Mouse (Mus musculus): ENCODE measurements around the gene Mindy3. TPM values are rescaled to one million over a fixed set of nuclear protein-coding genes. Genes with fewer than 3 reads are reported as not detected.
"Not testable (repeated sequence)": the region's sequence is repeated elsewhere in the genome, so short reads cannot be mapped to it uniquely, and the experiment has no call there.

Mindy3 gene
- 27.9 and 28.2 TPM in 2 replicates for polyA plus RNA-seq (2016; fragmentation: Nextera tagmentation; extraction: Ambion mirVana)

GRCm38 (mm10) chr2:12419262-12419655, at the start of gene Mindy3:
Mindy3 (minus strand) TSS chr2:12419470.
- H3K4me3 ChIP-seq = peak within 1 kb of the TSS; percentile 94
- no peaks in the 10 kb centered on the region for H3K9me3 ChIP-seq
- no peaks in the 10 kb centered on the region for H3K27me3 ChIP-seq (replicated peaks; ENCODE audit: low read depth, poor library complexity, severe bottlenecking)
- H3K36me3 ChIP-seq (replicated peaks) = no peaks in the 10 kb centered on the region
- under 1% methylated on average over 25 of the region's 25 CpGs for WGBS
- peaks cover 12% of the 10 kb centered on the region for H3K4me1 ChIP-seq
- peak; percentile 92 for DNase-seq (ENCODE audit: low spot score)
- H3K27ac ChIP-seq (replicated peaks) = peak within 1 kb of the TSS; percentile 83

DNA sequence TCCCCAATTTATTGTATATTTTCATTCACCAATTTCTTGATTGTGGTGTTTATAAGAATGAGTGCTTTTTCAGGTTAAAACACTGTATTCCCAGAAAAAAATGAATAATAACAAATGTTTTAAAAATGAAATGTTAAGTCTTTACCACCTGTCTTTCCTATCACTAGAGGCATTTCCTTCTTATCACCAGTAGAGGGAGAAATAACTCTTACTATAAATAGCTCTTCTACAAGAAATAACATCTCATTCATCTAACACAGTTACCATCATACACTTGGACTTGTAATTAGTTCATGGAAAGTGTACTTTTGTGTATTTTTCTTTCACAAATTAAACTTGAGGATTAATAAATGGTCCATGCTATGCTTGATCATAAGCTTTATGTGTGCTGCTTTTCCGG, 40.5 kb upstream of the Mindy3 start:
- Histone ChIP-seq H3K36me3 (replicated peaks) (no peaks in the 10 kb centered on the region), H3K4me3 (no peak overlapping the region), H3K27me3 (replicated peaks; ENCODE audit: low read depth, poor library complexity, severe bottlenecking) (no peaks in the 10 kb centered on the region), H3K4me1 (no peaks in the 10 kb centered on the region), H3K27ac (replicated peaks) (no peak overlapping the region), H3K9me3 (no peaks in the 10 kb centered on the region)
- DNase-seq (ENCODE audit: low spot score) = no peak
- 67% methylated on average over 1 of the region's 1 CpGs for WGBS

DNA sequence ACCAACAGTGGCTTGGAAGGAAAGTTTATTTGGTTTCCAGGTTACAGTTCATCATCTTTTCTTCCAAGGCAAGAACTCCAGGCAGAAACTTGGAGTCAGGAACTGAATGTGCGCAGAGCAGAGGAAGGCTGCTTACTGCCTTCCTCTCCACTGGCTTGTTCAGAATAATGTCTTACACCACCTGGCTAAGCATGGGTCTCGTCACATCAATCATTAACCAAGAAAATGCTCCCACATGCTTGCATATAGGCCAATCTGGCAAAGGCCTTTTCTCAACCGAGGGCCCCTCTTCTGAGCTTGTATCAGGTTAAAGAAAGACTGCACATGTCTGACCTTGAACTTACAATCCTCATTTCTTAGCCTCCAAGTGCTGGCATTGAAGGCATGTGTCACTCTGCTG, 30.8 kb upstream of the Mindy3 start:
- no peak overlapping the region for H3K4me3 ChIP-seq
- no peaks in the 10 kb centered on the region for H3K9me3 ChIP-seq
- WGBS = 84% methylated on average over 3 of the region's 3 CpGs
- no peak for DNase-seq (ENCODE audit: low spot score)
- H3K27ac ChIP-seq (replicated peaks) = no peak overlapping the region
- H3K27me3 ChIP-seq (replicated peaks; ENCODE audit: low read depth, poor library complexity, severe bottlenecking) = no peaks in the 10 kb centered on the region
- no peaks in the 10 kb centered on the region for H3K36me3 ChIP-seq (replicated peaks)
- H3K4me1 ChIP-seq = no peaks in the 10 kb centered on the region

- H3K27ac ChIP-seq (replicated peaks) = no peak overlapping the region
- H3K27me3 ChIP-seq (replicated peaks; ENCODE audit: low read depth, poor library complexity, severe bottlenecking) = no peaks in the 10 kb centered on the region
- no peak overlapping the region for H3K4me3 ChIP-seq
- no peaks in the 10 kb centered on the region for H3K36me3 ChIP-seq (replicated peaks)
- no peaks in the 10 kb centered on the region for H3K9me3 ChIP-seq
- no peak for DNase-seq (ENCODE audit: low spot score)
- H3K4me1 ChIP-seq = no peaks in the 10 kb centered on the region
Measured at GRCm38 (mm10) chr2:12440120-12440519, 20.9 kb upstream of the Mindy3 start.

GRCm38 (mm10) chr2:12439543-12439942, 20.3 kb upstream of the Mindy3 start:
- WGBS = 50% methylated on average over 2 of the region's 2 CpGs
- H3K4me3 ChIP-seq = no peak overlapping the region
- no peak overlapping the region for H3K27ac ChIP-seq (replicated peaks)
- H3K36me3 ChIP-seq (replicated peaks) = no peaks in the 10 kb centered on the region
- H3K4me1 ChIP-seq = no peaks in the 10 kb centered on the region
- no peaks in the 10 kb centered on the region for H3K9me3 ChIP-seq
- no peaks in the 10 kb centered on the region for H3K27me3 ChIP-seq (replicated peaks; ENCODE audit: low read depth, poor library complexity, severe bottlenecking)
- DNase-seq (ENCODE audit: low spot score) = no peak

DNA sequence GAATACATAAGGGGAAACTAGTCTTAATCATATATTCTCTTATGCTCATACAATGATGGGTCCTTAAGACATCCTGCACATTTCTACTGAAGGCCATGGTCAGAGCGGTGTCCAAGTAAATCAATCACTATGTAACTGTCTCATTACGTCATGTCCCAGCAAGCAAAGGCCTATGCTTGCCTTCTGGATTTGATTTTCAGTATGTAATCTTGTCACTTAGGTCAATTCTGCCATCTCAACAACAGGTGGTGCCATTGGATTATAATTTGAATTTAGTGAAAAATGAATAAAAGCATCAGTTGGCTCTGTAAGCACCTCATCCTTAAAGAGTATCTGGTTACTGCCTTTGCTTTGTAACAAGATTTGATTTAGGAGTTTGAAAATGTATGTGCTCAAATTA, 18.9 kb upstream of the Mindy3 start:
- 81% methylated on average over 2 of the region's 2 CpGs for WGBS
- Histone ChIP-seq H3K27ac (replicated peaks) (no peak overlapping the region), H3K27me3 (replicated peaks; ENCODE audit: low read depth, poor library complexity, severe bottlenecking) (no peaks in the 10 kb centered on the region), H3K4me1 (no peaks in the 10 kb centered on the region), H3K9me3 (no peaks in the 10 kb centered on the region), H3K36me3 (replicated peaks) (no peaks in the 10 kb centered on the region), H3K4me3 (no peak overlapping the region)
- DNase-seq (ENCODE audit: low spot score) = no peak

DNA sequence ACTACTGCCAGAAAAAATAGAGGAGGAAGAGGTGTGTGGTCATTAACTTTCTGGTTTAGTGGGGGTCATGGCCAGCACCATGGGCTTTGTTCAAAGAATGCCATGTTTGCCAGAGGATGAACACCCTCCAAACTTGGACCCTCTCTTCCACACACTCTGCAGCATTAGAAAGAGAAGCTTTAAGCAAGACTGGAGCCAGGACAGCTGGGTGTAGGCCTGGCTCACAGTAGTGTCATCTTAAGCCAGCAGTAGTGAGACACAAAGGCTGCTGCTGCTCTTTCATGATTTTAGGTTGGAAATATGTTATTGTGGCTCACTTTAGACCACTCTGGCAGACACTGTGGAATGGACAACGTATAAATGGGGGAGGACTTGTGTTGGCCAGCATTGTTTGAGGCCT, 12.8 kb upstream of the Mindy3 start:
- Histone ChIP-seq H3K9me3 (no peaks in the 10 kb centered on the region), H3K4me3 (no peak overlapping the region), H3K27me3 (replicated peaks; ENCODE audit: low read depth, poor library complexity, severe bottlenecking) (no peaks in the 10 kb centered on the region), H3K4me1 (no peaks in the 10 kb centered on the region), H3K36me3 (replicated peaks) (no peaks in the 10 kb centered on the region), H3K27ac (replicated peaks) (no peak overlapping the region)
- WGBS = 71% methylated on average over 1 of the region's 1 CpGs
- DNase-seq (ENCODE audit: low spot score) = no peak

DNA sequence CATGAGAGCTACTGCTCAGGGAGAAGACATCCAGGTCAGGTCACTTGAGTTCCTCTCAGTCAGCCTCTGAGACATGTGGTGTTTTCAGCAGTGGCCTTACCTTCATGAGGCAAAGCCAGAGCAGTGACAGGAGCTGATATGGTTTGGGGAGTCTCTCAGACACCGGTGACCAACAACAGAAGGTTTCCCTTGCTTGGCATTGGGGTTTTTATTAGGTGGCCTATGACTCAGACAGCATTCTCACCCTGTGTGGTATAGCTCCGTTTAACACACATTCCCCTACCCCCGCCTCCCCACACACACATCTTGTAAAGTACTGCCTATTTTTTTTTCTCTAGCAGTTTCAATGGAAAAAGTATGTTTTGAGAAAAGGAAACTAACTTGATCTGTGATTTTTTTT, 5.1 kb upstream of the Mindy3 start:
- Histone ChIP-seq H3K27ac (replicated peaks) (no peak overlapping the region), H3K9me3 (no peaks in the 10 kb centered on the region), H3K4me1 (no peaks in the 10 kb centered on the region), H3K36me3 (replicated peaks) (no peaks in the 10 kb centered on the region), H3K4me3 (no peak overlapping the region), H3K27me3 (replicated peaks; ENCODE audit: low read depth, poor library complexity, severe bottlenecking) (no peaks in the 10 kb centered on the region)
- 88% methylated on average over 3 of the region's 3 CpGs for WGBS
- no peak for DNase-seq (ENCODE audit: low spot score)

DNA sequence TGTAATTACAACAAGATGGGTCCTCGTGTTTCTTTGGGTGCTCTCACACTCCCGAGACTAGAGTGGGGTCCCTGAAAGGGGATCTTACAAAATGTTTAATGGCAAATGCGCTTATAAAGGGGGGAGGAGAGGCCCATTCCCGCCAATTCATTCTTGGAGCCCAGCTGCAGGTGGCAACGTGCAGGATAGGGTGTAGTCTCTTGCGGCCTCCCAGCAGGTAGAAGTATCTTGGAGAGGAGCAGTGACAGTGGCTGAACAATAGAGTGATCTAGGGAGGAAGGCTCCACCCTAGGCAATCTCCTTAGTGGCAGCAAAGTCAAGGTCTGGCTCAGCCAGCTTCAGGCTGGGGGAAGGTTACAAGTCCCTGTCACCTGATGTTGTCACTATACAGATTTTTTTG, 4.2 kb upstream of the Mindy3 start:
- not testable (repeated sequence) for H3K9me3 ChIP-seq; DNase-seq (ENCODE audit: low spot score); H3K4me3 ChIP-seq; H3K4me1 ChIP-seq; H3K36me3 ChIP-seq (replicated peaks); H3K27me3 ChIP-seq (replicated peaks; ENCODE audit: low read depth, poor library complexity, severe bottlenecking); H3K27ac ChIP-seq (replicated peaks)
- WGBS = 57% methylated on average over 6 of the region's 6 CpGs

DNA sequence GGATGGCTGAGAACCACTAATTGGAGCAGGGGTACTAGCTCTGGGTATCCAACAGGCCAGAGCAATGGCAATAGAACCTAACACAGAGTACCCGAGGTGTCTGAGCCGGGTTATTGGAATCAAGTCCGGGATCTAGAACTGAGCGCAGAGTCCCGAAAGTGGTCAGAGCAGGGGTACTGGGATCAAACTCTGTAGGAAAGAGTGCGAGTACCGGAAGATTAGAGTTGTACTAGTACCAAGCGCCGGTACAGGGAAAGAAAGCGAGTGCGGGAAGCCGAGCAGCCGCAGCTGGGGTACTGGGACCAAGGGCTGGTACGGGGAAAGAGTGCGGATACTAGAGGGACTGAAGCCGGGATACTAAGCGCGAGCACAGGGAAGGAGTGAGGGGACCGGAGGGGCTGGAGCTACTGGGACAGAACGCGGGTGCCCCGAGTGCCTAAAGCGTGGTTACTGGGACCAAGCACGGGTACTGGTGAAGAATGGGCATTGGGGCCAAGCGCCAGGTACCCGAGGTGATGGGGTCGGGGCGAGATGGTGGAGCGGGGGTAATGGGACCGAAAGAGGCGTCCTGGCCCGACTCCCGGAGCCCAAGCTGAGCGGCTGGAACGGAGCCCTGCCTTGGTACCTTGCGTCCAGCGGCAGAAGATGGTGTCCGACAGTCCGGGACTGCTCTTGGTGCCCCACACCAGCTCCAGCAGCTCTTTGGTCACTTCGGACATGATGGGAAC, 572 bp downstream of the Mindy3 start:
- H3K4me3 ChIP-seq = peak overlapping the region; percentile 94
- no peaks in the 10 kb centered on the region for H3K36me3 ChIP-seq (replicated peaks)
- DNase-seq (ENCODE audit: low spot score) = peak; percentile 54
- H3K27me3 ChIP-seq (replicated peaks; ENCODE audit: low read depth, poor library complexity, severe bottlenecking) = no peaks in the 10 kb centered on the region
- H3K4me1 ChIP-seq = peaks cover 12% of the 10 kb centered on the region
- WGBS = under 1% methylated on average over 40 of the region's 40 CpGs
- H3K9me3 ChIP-seq = no peaks in the 10 kb centered on the region
- peak overlapping the region; percentile 83 for H3K27ac ChIP-seq (replicated peaks)

GRCm38 (mm10) chr2:12418121-12418520, 1.1 kb downstream of the Mindy3 start:
- H3K27me3 ChIP-seq (replicated peaks; ENCODE audit: low read depth, poor library complexity, severe bottlenecking) = no peaks in the 10 kb centered on the region
- 53% methylated on average over 8 of the region's 8 CpGs for WGBS
- no peaks in the 10 kb centered on the region for H3K36me3 ChIP-seq (replicated peaks)
- H3K9me3 ChIP-seq = no peaks in the 10 kb centered on the region
- H3K27ac ChIP-seq (replicated peaks) = peak overlapping the region; percentile 83; the same call in 1 of the 2 replicates
- peak overlapping the region; percentile 94 for H3K4me3 ChIP-seq
- DNase-seq (ENCODE audit: low spot score) = no peak
- peaks cover 12% of the 10 kb centered on the region for H3K4me1 ChIP-seq

GRCm38 (mm10) chr2:12412309-12412708, 7.0 kb downstream of the Mindy3 start:
- no peaks in the 10 kb centered on the region for H3K27me3 ChIP-seq (replicated peaks; ENCODE audit: low read depth, poor library complexity, severe bottlenecking)
- H3K4me3 ChIP-seq = no peak overlapping the region
- H3K36me3 ChIP-seq (replicated peaks) = no peaks in the 10 kb centered on the region
- no peaks in the 10 kb centered on the region for H3K9me3 ChIP-seq
- DNase-seq (ENCODE audit: low spot score) = no peak
- 91% methylated on average over 2 of the region's 2 CpGs for WGBS
- H3K27ac ChIP-seq (replicated peaks) = no peak overlapping the region
- no peaks in the 10 kb centered on the region for H3K4me1 ChIP-seq

GRCm38 (mm10) chr2:12411129-12411528, 8.1 kb downstream of the Mindy3 start:
- 52% methylated on average over 2 of the region's 2 CpGs for WGBS
- DNase-seq (ENCODE audit: low spot score) = no peak
- H3K27me3 ChIP-seq (replicated peaks; ENCODE audit: low read depth, poor library complexity, severe bottlenecking) = no peaks in the 10 kb centered on the region
- H3K4me1 ChIP-seq = no peaks in the 10 kb centered on the region
- no peaks in the 10 kb centered on the region for H3K36me3 ChIP-seq (replicated peaks)
- no peaks in the 10 kb centered on the region for H3K9me3 ChIP-seq
- no peak overlapping the region for H3K27ac ChIP-seq (replicated peaks)
- H3K4me3 ChIP-seq = no peak overlapping the region
